Mouse (Mus musculus): ENCODE measurements at regions not wholly inside any gene's neighbourhood (a gene's known extent, or its start where the extent isn't known, plus 50 kb on each side); places are given as distances from the start of the nearest gene placed in this dataset.

- TF ChIP-seq CTCF (IDR thresholded peaks at IDR 0.05; ENCODE audit: low read depth) (no peak), EP300 (IDR thresholded peaks at IDR 0.05; ENCODE audit: low read depth) (no peak)
Measured at GRCm38 (mm10) chr5:42636162-42636823, 568.5 kb downstream of the Gm16223 start.
